11 mouse cellular contexts compared by ENCODE assay signal in genomic region chr15:81359421-81359820, GRCm38 (mm10). TPM values are rescaled to one million over a fixed set of nuclear protein-coding genes. Genes with fewer than 3 reads are reported as not detected.
A peak's percentile ranks its signal among the peaks of the same experiment; 100 is the strongest.
DNase-seq lines count a peak whose midpoint lies in the region; ATAC-seq and TF ChIP-seq lines count a peak whose summit lies in the region.
"Had no signal": no experiment of that assay in that cellular context is flagged by ENCODE, and none has a peak within 500 bp of the region (broad histone marks: within the 10 kb centered on the region; RNA-seq: fewer than 3 reads in every experiment).

No protein-coding gene starts in this region.

- no peaks in the 10 kb centered on the region for H3K9me3 ChIP-seq in intestine, embryonic 14.5 days (ENCODE audit: control insufficient read depth, low read length)
- H3K9me3 ChIP-seq in intestine, embryonic 16.5 days (ENCODE audit: control insufficient read depth, low read length): no peaks in the 10 kb centered on the region
- H3K9me3 ChIP-seq in CH12.LX (replicated peaks; ENCODE audit: low read length): no peaks in the 10 kb centered on the region
- H3K9me3 ChIP-seq in embryonic facial prominence, embryonic 10.5 days: no peaks in the 10 kb centered on the region
- no peaks in the 10 kb centered on the region for H3K9me3 ChIP-seq in liver, embryonic 12.5 days (replicated peaks)

- whole genome bisulfite sequencing in intestine, embryonic 14.5 days: 88% methylated on average over 5 of the region's 5 CpGs
- 90% methylated on average over 5 of the region's 5 CpGs for WGBS in intestine, embryonic 16.5 days
- WGBS in embryonic facial prominence, embryonic 10.5 days: 89% methylated on average over 5 of the region's 5 CpGs
- 77% methylated on average over 5 of the region's 5 CpGs for WGBS in liver, embryonic 12.5 days (ENCODE audit: insufficient replicate concordance)

- peak; percentile 13; the same call in 1 of the 2 replicates for TF ChIP-seq EP300 in CH12.LX (IDR thresholded peaks at IDR 0.05; ENCODE audit: low read length)

- H3K4me1 ChIP-seq in intestine, embryonic 14.5 days (replicated peaks; ENCODE audit: control insufficient read depth, insufficient read depth, low read length): peaks cover 19% of the 10 kb centered on the region; the same call in 1 of the 2 replicates
- H3K4me1 ChIP-seq in intestine, embryonic 16.5 days (ENCODE audit: control insufficient read depth, insufficient read depth, low read length): peaks cover 15% of the 10 kb centered on the region; the same call in 1 of the 2 replicates
- peaks cover 4 to 46% of the 10 kb centered on the region in 2 experiments for H3K4me1 ChIP-seq in CH12.LX (ENCODE audit: control insufficient read depth in 1 of 2, insufficient read depth in 2 of 2)
- peaks cover 28% of the 10 kb centered on the region for H3K4me1 ChIP-seq in embryonic facial prominence, embryonic 10.5 days
- peaks cover 56% of the 10 kb centered on the region for H3K4me1 ChIP-seq in liver, embryonic 12.5 days

- DNase-seq in intestine, embryonic 14.5 days (ENCODE audit: low spot score): no peak
- DNase-seq in CH12.LX (ENCODE audit: extremely low read depth): no peak
- no peak for DNase-seq in embryonic facial prominence, embryonic 10.5 days (ENCODE audit: low spot score)
- DNase-seq in spleen, postnatal 4 days (ENCODE audit: low spot score in 2 of 2): no peak
- DNase-seq in left cerebral cortex, adult 11 months (ENCODE audit: low spot score): no peak
- DNase-seq in gastrocnemius, postnatal 10 days: no peak
- DNase-seq: embryo, embryonic 11 days; lung, postnatal 36 days; thymus, postnatal 4 days had no signal

- H3K79me2 ChIP-seq in CH12.LX (replicated peaks; ENCODE audit: control insufficient read depth, extremely low read depth, insufficient read depth, poor library complexity, severe bottlenecking): peaks cover 16% of the 10 kb centered on the region

- no peak for TF ChIP-seq POLR2A in CH12.LX (IDR thresholded peaks at IDR 0.05; ENCODE audit: low read depth, low read length)

- no peak overlapping the region for H3K27ac ChIP-seq in intestine, embryonic 14.5 days (ENCODE audit: low read depth)
- H3K27ac ChIP-seq in intestine, embryonic 16.5 days (ENCODE audit: low read length): no peak overlapping the region
- no peak overlapping the region for H3K27ac ChIP-seq in CH12.LX (ENCODE audit: insufficient read depth, low read depth)
- H3K27ac ChIP-seq in embryonic facial prominence, embryonic 10.5 days (replicated peaks): no peak overlapping the region
- no peak overlapping the region for H3K27ac ChIP-seq in liver, embryonic 12.5 days

- peaks cover 21% of the 10 kb centered on the region for H3K36me3 ChIP-seq in intestine, embryonic 14.5 days (ENCODE audit: control insufficient read depth, insufficient read depth, low read length)
- no peaks in the 10 kb centered on the region for H3K36me3 ChIP-seq in intestine, embryonic 16.5 days (ENCODE audit: control insufficient read depth, insufficient read depth, low read length)
- H3K36me3 ChIP-seq in CH12.LX (replicated peaks in 1 of 2; ENCODE audit: control insufficient read depth in 1 of 2, insufficient read depth in 1 of 2, low read length in 1 of 2): peaks cover 6 to 33% of the 10 kb centered on the region in 2 experiments
- peaks cover 25% of the 10 kb centered on the region for H3K36me3 ChIP-seq in embryonic facial prominence, embryonic 10.5 days (replicated peaks)
- H3K36me3 ChIP-seq in liver, embryonic 12.5 days: peaks cover 12% of the 10 kb centered on the region

- peak overlapping the region; percentile 61; the same call in 1 of the 2 replicates for H3K4me3 ChIP-seq in intestine, embryonic 14.5 days (ENCODE audit: low read depth, low read length)
- no peak overlapping the region for H3K4me3 ChIP-seq in intestine, embryonic 16.5 days (ENCODE audit: low read length)
- H3K4me3 ChIP-seq in CH12.LX (replicated peaks in 1 of 3; ENCODE audit: low read depth in 2 of 3, low read length in 2 of 3, poor library complexity in 1 of 3): peak overlapping the region in 2 of 3 experiments; percentile 62 to 85
- H3K4me3 ChIP-seq in embryonic facial prominence, embryonic 10.5 days: peak overlapping the region; percentile 80
- peak overlapping the region; percentile 76 for H3K4me3 ChIP-seq in liver, embryonic 12.5 days

- TF ChIP-seq RAD21 in CH12.LX (IDR thresholded peaks at IDR 0.05; ENCODE audit: low read depth, low read length): no peak

- H3K4me2 ChIP-seq in intestine, embryonic 14.5 days (ENCODE audit: low read length): peak overlapping the region; percentile 85
- H3K4me2 ChIP-seq in intestine, embryonic 16.5 days (ENCODE audit: low read depth, low read length): no peak overlapping the region
- H3K4me2 ChIP-seq in CH12.LX (ENCODE audit: insufficient read depth, low read depth, poor library complexity, severe bottlenecking): peak overlapping the region; percentile 98
- peak overlapping the region; percentile 87 for H3K4me2 ChIP-seq in liver, embryonic 12.5 days

- in situ Hi-C loops in CH12.LX (cut with MboI; ENCODE audit: low pct_ligation_motif_present, low pct_unique_long_range_greater_than_20kb, low sequenced_read_pairs): no loop called here

- H3K9ac ChIP-seq in intestine, embryonic 14.5 days (ENCODE audit: low read length): no peak overlapping the region
- no peak overlapping the region for H3K9ac ChIP-seq in intestine, embryonic 16.5 days (ENCODE audit: low read depth, low read length)
- peak overlapping the region; percentile 89; the same call in 1 of the 2 replicates for H3K9ac ChIP-seq in CH12.LX (ENCODE audit: insufficient read depth, low read depth)
- H3K9ac ChIP-seq in liver, embryonic 12.5 days: 0 out of 2 replicates have a peak overlapping the region, but pooled peaks have one; percentile 80

- dilution Hi-C loops in CH12.LX (cut with MboI; ENCODE audit: extremely low pct_ligation_motif_present, extremely low pct_unique_long_range_greater_than_20kb, low sequenced_read_pairs): no loop called here

- no peaks in the 10 kb centered on the region for H3K27me3 ChIP-seq in intestine, embryonic 14.5 days (replicated peaks; ENCODE audit: control insufficient read depth, insufficient read depth, low read length)
- H3K27me3 ChIP-seq in intestine, embryonic 16.5 days (replicated peaks; ENCODE audit: control insufficient read depth, insufficient read depth, low read length): no peaks in the 10 kb centered on the region
- no peaks in the 10 kb centered on the region for H3K27me3 ChIP-seq in CH12.LX (replicated peaks)
- no peaks in the 10 kb centered on the region for H3K27me3 ChIP-seq in embryonic facial prominence, embryonic 10.5 days (replicated peaks; ENCODE audit: low read depth, poor library complexity, severe bottlenecking)
- H3K27me3 ChIP-seq in liver, embryonic 12.5 days (replicated peaks): no peaks in the 10 kb centered on the region

- no peak for TF ChIP-seq CTCF in CH12.LX (conservative IDR thresholded peaks at IDR 0.05 in 1 of 2, IDR thresholded peaks at IDR 0.05 in 1 of 2; ENCODE audit: low read depth in 2 of 2, low read length in 2 of 2)

- no peak for ATAC-seq in intestine, embryonic 14.5 days (replicated peaks; ENCODE audit: low FRiP score, low TSS enrichment, low read depth)
- ATAC-seq in intestine, embryonic 16.5 days: no peak
- ATAC-seq in liver, embryonic 12.5 days: no peak

TF ChIP-seq in CH12.LX, 34 proteins besides CTCF, POLR2A, EP300 and RAD21:
- TF ChIP-seq ZNF384 (IDR thresholded peaks at IDR 0.05; ENCODE audit: low read depth, low read length) (no peak), NRF1 (IDR thresholded peaks at IDR 0.05; ENCODE audit: low read depth, low read length) (no peak), CHD1 (IDR thresholded peaks at IDR 0.05; ENCODE audit: low read depth, low read length) (no peak)
TF ChIP-seq in CH12.LX: peak in this region for 0.

RNA-seq across cellular contexts. Expression of gene Slc25a17, which starts 1.2 kb away (rescaled TPM):
- polyA plus RNA-seq in intestine, embryonic 14.5 days (2014; fragmentation: Nextera tagmentation; extraction: Ambion mirVana): 77.9 and 84.7 TPM in 2 replicates
- polyA plus RNA-seq in intestine, embryonic 16.5 days (2015; fragmentation: Nextera tagmentation; extraction: Ambion mirVana): 61.7 and 67.4 TPM in 2 replicates
- total RNA-seq in CH12.LX (2012; rRNA removed): 46.0 and 48.0 TPM in 2 replicates
- 99.4 and 100 TPM in 2 replicates for total RNA-seq in CH12.LX (2014; rRNA removed)
- 69.6 and 76.9 TPM in 2 replicates for polyA plus RNA-seq in CH12.LX (2012; ENCODE audit: insufficient read length, low read depth)
- polyA plus RNA-seq in embryonic facial prominence, embryonic 10.5 days (2016; fragmentation: Nextera tagmentation; extraction: Ambion mirVana): 83.0 and 94.0 TPM in 2 replicates
- polyA plus RNA-seq in liver, embryonic 12.5 days (2016; fragmentation: Nextera tagmentation; extraction: Ambion mirVana): 49.2 TPM in 2 replicates
- total RNA-seq in gastrocnemius, postnatal 10 days (2021): 10 to 100 TPM; 20.5 to 23.1 TPM

RNA-seq across cellular contexts. Expression of gene St13, which starts 40.5 kb away (rescaled TPM):
- polyA plus RNA-seq in intestine, embryonic 14.5 days (2014; fragmentation: Nextera tagmentation; extraction: Ambion mirVana): 138 and 154 TPM in 2 replicates
- polyA plus RNA-seq in intestine, embryonic 16.5 days (2015; fragmentation: Nextera tagmentation; extraction: Ambion mirVana): 154 and 156 TPM in 2 replicates
- total RNA-seq in CH12.LX (2012; rRNA removed) (192 and 231 TPM in 2 replicates), CH12.LX (2014; rRNA removed) (208 and 231 TPM in 2 replicates)
- polyA plus RNA-seq in CH12.LX (2012; ENCODE audit: insufficient read length, low read depth): 646 and 822 TPM in 2 replicates
- polyA plus RNA-seq in embryonic facial prominence, embryonic 10.5 days (2016; fragmentation: Nextera tagmentation; extraction: Ambion mirVana): 231 and 233 TPM in 2 replicates
- polyA plus RNA-seq in liver, embryonic 12.5 days (2016; fragmentation: Nextera tagmentation; extraction: Ambion mirVana): 105 TPM in 2 replicates
- 100 to 1,000 TPM; 102 to 126 TPM for total RNA-seq in gastrocnemius, postnatal 10 days (2021)

RNA-seq across cellular contexts. Expression of gene Xpnpep3, which starts 40.5 kb away (rescaled TPM):
- 6.7 and 8.2 TPM in 2 replicates for polyA plus RNA-seq in intestine, embryonic 14.5 days (2014; fragmentation: Nextera tagmentation; extraction: Ambion mirVana)
- polyA plus RNA-seq in intestine, embryonic 16.5 days (2015; fragmentation: Nextera tagmentation; extraction: Ambion mirVana): 6.9 and 7.8 TPM in 2 replicates
- 5.2 and 6.3 TPM in 2 replicates for total RNA-seq in CH12.LX (2012; rRNA removed)
- 4.3 TPM in 2 replicates for total RNA-seq in CH12.LX (2014; rRNA removed)
- 6.0 TPM in 2 replicates for polyA plus RNA-seq in CH12.LX (2012; ENCODE audit: insufficient read length, low read depth)
- 13.6 and 14.4 TPM in 2 replicates for polyA plus RNA-seq in embryonic facial prominence, embryonic 10.5 days (2016; fragmentation: Nextera tagmentation; extraction: Ambion mirVana)
- 10.1 and 10.5 TPM in 2 replicates for polyA plus RNA-seq in liver, embryonic 12.5 days (2016; fragmentation: Nextera tagmentation; extraction: Ambion mirVana)
- 1 to 10 TPM; 7.5 to 8.6 TPM for total RNA-seq in gastrocnemius, postnatal 10 days (2021)

RNA-seq across cellular contexts. Expression of gene Dnajb7, which starts 48.7 kb away (rescaled TPM):
- polyA plus RNA-seq in intestine, embryonic 14.5 days (2014; fragmentation: Nextera tagmentation; extraction: Ambion mirVana): 1.2 and 2.1 TPM in 2 replicates
- 1.2 and 1.6 TPM in 2 replicates for polyA plus RNA-seq in intestine, embryonic 16.5 days (2015; fragmentation: Nextera tagmentation; extraction: Ambion mirVana)
- total RNA-seq in CH12.LX (2012; rRNA removed) (not detected in 2 replicates), CH12.LX (2014; rRNA removed) (not detected in 2 replicates)
- not detected in 2 replicates for polyA plus RNA-seq in CH12.LX (2012; ENCODE audit: insufficient read length, low read depth)
- 3.0 and 3.1 TPM in 2 replicates for polyA plus RNA-seq in embryonic facial prominence, embryonic 10.5 days (2016; fragmentation: Nextera tagmentation; extraction: Ambion mirVana)
- polyA plus RNA-seq in liver, embryonic 12.5 days (2016; fragmentation: Nextera tagmentation; extraction: Ambion mirVana): 1.2 and 1.3 TPM in 2 replicates
- not detected for total RNA-seq in gastrocnemius, postnatal 10 days (2021)

Comparison
In these comparisons a context has a peak if more than half of its experiments do, and no peak if none do; other contexts are left out.
1. H3K9ac ChIP-seq: peak in CH12.LX (single experiment) and liver, embryonic 12.5 days (single experiment); none in intestine, embryonic 14.5 days (single experiment) and intestine, embryonic 16.5 days (single experiment).